Mouse (Mus musculus): ENCODE results near the gene Mkln1. TPM values are rescaled to one million over a fixed set of nuclear protein-coding genes. Genes with fewer than 3 reads are reported as not detected.

Mkln1 gene
- total and polyA plus RNA-seq, 2 experiments from 2014 or later: 44.4 to 84.0 TPM

- Histone ChIP-seq H3K4me1 (ENCODE audit: insufficient read depth, low read length) (no peaks in the 10 kb centered on the region), H3K27me3 (ENCODE audit: insufficient read depth, low read length) (no peaks in the 10 kb centered on the region), H3K36me3 (ENCODE audit: insufficient read depth, low read length) (no peaks in the 10 kb centered on the region), H3K27ac (ENCODE audit: low read depth, low read length) (no peak overlapping the region), H3K4me3 (ENCODE audit: low read depth, low read length) (no peak overlapping the region), H3K4me2 (ENCODE audit: low read depth, low read length, poor library complexity, severe bottlenecking) (no peak overlapping the region), H3K9ac (replicated peaks; ENCODE audit: low read length, poor library complexity, severe bottlenecking) (no peak overlapping the region), H3K9me3 (ENCODE audit: low read length) (no peaks in the 10 kb centered on the region)
- 93% methylated on average over 7 of the region's 7 CpGs for WGBS
- ATAC-seq (ENCODE audit: low FRiP score) (no peak), DNase-seq (ENCODE audit: low spot score) (no peak)
- TF ChIP-seq CTCF (IDR thresholded peaks at IDR 0.05): no peak
Observed at GRCm38 (mm10) chr6:31382989-31383388, 15.5 kb upstream of the Mkln1 start.

- H3K4me2 ChIP-seq (ENCODE audit: low read depth, low read length, poor library complexity, severe bottlenecking): no peak overlapping the region
- WGBS: 52% methylated on average over 5 of the region's 5 CpGs
Observed at GRCm38 (mm10) chr6:31384794-31385193, 13.7 kb upstream of the Mkln1 start.

GRCm38 (mm10) chr6:31385281-31386145 is 13.0 kb upstream of the Mkln1 start:
- Histone ChIP-seq H3K4me3 (ENCODE audit: low read depth, low read length) (no peak overlapping the region), H3K4me1 (ENCODE audit: insufficient read depth, low read length) (no peaks in the 10 kb centered on the region), H3K4me2 (ENCODE audit: low read depth, low read length, poor library complexity, severe bottlenecking) (no peak overlapping the region), H3K27me3 (ENCODE audit: insufficient read depth, low read length) (no peaks in the 10 kb centered on the region), H3K36me3 (ENCODE audit: insufficient read depth, low read length) (no peaks in the 10 kb centered on the region), H3K9ac (replicated peaks; ENCODE audit: low read length, poor library complexity, severe bottlenecking) (no peak overlapping the region), H3K27ac (ENCODE audit: low read depth, low read length) (no peak overlapping the region), H3K9me3 (ENCODE audit: low read length) (no peaks in the 10 kb centered on the region)
- no peak for DNase-seq (ENCODE audit: low spot score)
- 90% methylated on average over 10 of the region's 10 CpGs for WGBS
- TF ChIP-seq CTCF (IDR thresholded peaks at IDR 0.05): no peak
- no peak for ATAC-seq (ENCODE audit: low FRiP score)

More at GRCm38 (mm10) chr6:31384794-31385193, 13.7 kb upstream of the Mkln1 start:
- Histone ChIP-seq H3K9ac (replicated peaks; ENCODE audit: low read length, poor library complexity, severe bottlenecking) (no peak overlapping the region), H3K36me3 (ENCODE audit: insufficient read depth, low read length) (no peaks in the 10 kb centered on the region), H3K4me1 (ENCODE audit: insufficient read depth, low read length) (no peaks in the 10 kb centered on the region), H3K27me3 (ENCODE audit: insufficient read depth, low read length) (no peaks in the 10 kb centered on the region), H3K27ac (ENCODE audit: low read depth, low read length) (no peak overlapping the region), H3K4me3 (ENCODE audit: low read depth, low read length) (no peak overlapping the region), H3K9me3 (ENCODE audit: low read length) (no peaks in the 10 kb centered on the region)
- no peak for TF ChIP-seq CTCF (IDR thresholded peaks at IDR 0.05)
- DNase-seq (ENCODE audit: low spot score) (peak; percentile 46), ATAC-seq (ENCODE audit: low FRiP score) (no peak)

GRCm38 (mm10) chr6:31389716-31390115 is 8.8 kb upstream of the Mkln1 start:
- TF ChIP-seq CTCF (IDR thresholded peaks at IDR 0.05): no peak
- peak; percentile 35 for DNase-seq (ENCODE audit: low spot score)
- Histone ChIP-seq H3K9ac (replicated peaks; ENCODE audit: low read length, poor library complexity, severe bottlenecking) (no peak overlapping the region), H3K27me3 (ENCODE audit: insufficient read depth, low read length) (no peaks in the 10 kb centered on the region), H3K4me2 (ENCODE audit: low read depth, low read length, poor library complexity, severe bottlenecking) (no peak overlapping the region), H3K4me3 (ENCODE audit: low read depth, low read length) (no peak overlapping the region), H3K9me3 (ENCODE audit: low read length) (no peaks in the 10 kb centered on the region), H3K27ac (ENCODE audit: low read depth, low read length) (no peak overlapping the region), H3K4me1 (ENCODE audit: insufficient read depth, low read length) (no peaks in the 10 kb centered on the region), H3K36me3 (ENCODE audit: insufficient read depth, low read length) (no peaks in the 10 kb centered on the region)
- no peak for ATAC-seq (ENCODE audit: low FRiP score)
- WGBS: 88% methylated on average over 6 of the region's 6 CpGs

GRCm38 (mm10) chr6:31390243-31390981 is 8.1 kb upstream of the Mkln1 start:
- H3K9ac ChIP-seq (replicated peaks; ENCODE audit: low read length, poor library complexity, severe bottlenecking): no peak overlapping the region
- H3K9me3 ChIP-seq (ENCODE audit: low read length): no peaks in the 10 kb centered on the region
- no peak overlapping the region for H3K4me2 ChIP-seq (ENCODE audit: low read depth, low read length, poor library complexity, severe bottlenecking)
- H3K27me3 ChIP-seq (ENCODE audit: insufficient read depth, low read length): no peaks in the 10 kb centered on the region
- no peak overlapping the region for H3K27ac ChIP-seq (ENCODE audit: low read depth, low read length)
- peak; percentile 76 for TF ChIP-seq CTCF (IDR thresholded peaks at IDR 0.05)
- WGBS: 71% methylated on average over 8 of the region's 8 CpGs
- ATAC-seq (ENCODE audit: low FRiP score) (no peak), DNase-seq (ENCODE audit: low spot score) (peak; percentile 49)
- no peaks in the 10 kb centered on the region for H3K36me3 ChIP-seq (ENCODE audit: insufficient read depth, low read length)
- no peaks in the 10 kb centered on the region for H3K4me1 ChIP-seq (ENCODE audit: insufficient read depth, low read length)
- H3K4me3 ChIP-seq (ENCODE audit: low read depth, low read length): no peak overlapping the region

GRCm38 (mm10) chr6:31392871-31393270 is 5.7 kb upstream of the Mkln1 start:
- WGBS: 89% methylated on average over 5 of the region's 5 CpGs
- Histone ChIP-seq H3K36me3 (ENCODE audit: insufficient read depth, low read length) (no peaks in the 10 kb centered on the region), H3K4me1 (ENCODE audit: insufficient read depth, low read length) (peaks cover 5% of the 10 kb centered on the region; the same call in 1 of the 2 replicates), H3K4me2 (ENCODE audit: low read depth, low read length, poor library complexity, severe bottlenecking) (no peak overlapping the region), H3K27ac (ENCODE audit: low read depth, low read length) (no peak overlapping the region), H3K9ac (replicated peaks; ENCODE audit: low read length, poor library complexity, severe bottlenecking) (no peak overlapping the region), H3K27me3 (ENCODE audit: insufficient read depth, low read length) (no peaks in the 10 kb centered on the region), H3K4me3 (ENCODE audit: low read depth, low read length) (no peak overlapping the region), H3K9me3 (ENCODE audit: low read length) (no peaks in the 10 kb centered on the region)
- TF ChIP-seq CTCF (IDR thresholded peaks at IDR 0.05): no peak
- DNase-seq (ENCODE audit: low spot score): no peak
- no peak for ATAC-seq (ENCODE audit: low FRiP score)

Measured in midbrain, postnatal 0 days (tissue).